Mouse (Mus musculus) midbrain, embryonic 11.5 days (tissue): ENCODE results near the gene Cyp2a12. TPM values are rescaled to one million over a fixed set of nuclear protein-coding genes. Genes with fewer than 3 reads are reported as not detected.
"Not testable (repeated sequence)": the region's sequence is repeated elsewhere in the genome, so short reads cannot be mapped to it uniquely, and the experiment has no call there.

Experiments
- ATAC-seq: fragments of 200-750 bp; cut with Nextera tagmentation; 2 replicates; pipeline ENCODE4 v1.8.0; 2017; ENCODE audit warnings: moderate TSS enrichment, moderate library complexity; ENCODE audit not compliant: low FRiP score
- DNase-seq: peaks from one replicate; pipeline ENCODE4 v3.0.0; 2015; ENCODE audit warnings: low spot score; ENCODE audit errors: missing footprints
- H3K27ac ChIP-seq: fragments of 300-500 bp; sonication (generic); 2 replicates; pipeline ENCODE4 v1.5.1; 2014; ENCODE audit warnings: low read depth, low read length
- H3K27me3 ChIP-seq: fragments of 300-500 bp; sonication (generic); 2 replicates; pipeline ENCODE4 v1.6.1; 2014; ENCODE audit warnings: mild to moderate bottlenecking, low read length, moderate library complexity, mixed read lengths; ENCODE audit not compliant: control insufficient read depth, insufficient read depth
- H3K36me3 ChIP-seq: fragments of 300-500 bp; sonication (generic); 2 replicates; pipeline ENCODE4 v1.6.1; 2014; ENCODE audit warnings: mild to moderate bottlenecking, low read length, moderate library complexity, mixed read lengths; ENCODE audit not compliant: control insufficient read depth, insufficient read depth
- H3K4me1 ChIP-seq: fragments of 300-500 bp; sonication (generic); 2 replicates; pipeline ENCODE4 v1.6.1; 2014; ENCODE audit warnings: low read length; ENCODE audit not compliant: control insufficient read depth, insufficient read depth
- H3K4me2 ChIP-seq: fragments of 300-500 bp; sonication (generic); 2 replicates; pipeline ENCODE4 v1.6.1; 2014; ENCODE audit warnings: mild to moderate bottlenecking, moderate library complexity
- H3K4me3 ChIP-seq: fragments of 300-500 bp; sonication (generic); 2 replicates; pipeline ENCODE4 v1.5.1; 2014; ENCODE audit warnings: low read depth, low read length
- H3K9ac ChIP-seq: fragments of 300-500 bp; sonication (generic); 2 replicates; pipeline ENCODE4 v1.6.1; 2014; ENCODE audit warnings: low read length
- H3K9me3 ChIP-seq: fragments of 300-500 bp; sonication (generic); 2 replicates; pipeline ENCODE4 v1.6.1; 2016; ENCODE audit warnings: low read length; ENCODE audit not compliant: control insufficient read depth
- WGBS: fragments of 180-500 bp; shearing (Covaris S2); extraction: QIAGEN DNeasy Blood & Tissue Kit; methylation state at CpG from one replicate; pipeline ENCODE4 v1.1.7; 2014; 5-methylcytosine and 5-hydroxymethylcytosine counted together
- polyA plus RNA-seq: library from polyadenylated mRNA; unstranded; fragments of >200 nt; fragmentation: Nextera tagmentation; extraction: Ambion mirVana; gene quantifications from 2 replicates; pipeline ENCODE4 v1.2.1, GENCODE M21; 2014

Cyp2a12 gene
- not detected in 2 replicates for polyA plus RNA-seq

- Histone ChIP-seq H3K4me3 (no peak within 1 kb of the TSS), H3K27me3 (no peaks in the 10 kb centered on the region), H3K9ac (no peak within 1 kb of the TSS), H3K4me2 (no peak within 1 kb of the TSS), H3K4me1 (no peaks in the 10 kb centered on the region), H3K36me3 (no peaks in the 10 kb centered on the region), H3K9me3 (peaks cover 3% of the 10 kb centered on the region; the same call in 1 of the 2 replicates), H3K27ac (no peak within 1 kb of the TSS)
- WGBS: 88% methylated on average over 2 of the region's 2 CpGs
- DNase-seq: no peak
- ATAC-seq: no peak
These were observed at the start of gene Cyp2a12 for GRCm38 (mm10) chr7:27028789-27029188. Cyp2a12 (plus strand) TSS chr7:27029081.

GRCm38 (mm10) chr7:26981464-26981863 is 47.4 kb upstream of the Cyp2a12 start:
- H3K36me3 ChIP-seq, H3K4me2 ChIP-seq, H3K4me1 ChIP-seq, ATAC-seq, H3K9ac ChIP-seq, H3K27me3 ChIP-seq, DNase-seq, H3K4me3 ChIP-seq, H3K9me3 ChIP-seq, H3K27ac ChIP-seq: not testable (repeated sequence)
- WGBS: 74% methylated on average over 2 of the region's 2 CpGs

GRCm38 (mm10) chr7:26981937-26982336 is 46.9 kb upstream of the Cyp2a12 start:
- 74% methylated on average over 1 of the region's 1 CpGs for WGBS
- DNase-seq, H3K9ac ChIP-seq, ATAC-seq, H3K36me3 ChIP-seq, H3K4me2 ChIP-seq, H3K4me3 ChIP-seq, H3K4me1 ChIP-seq, H3K27me3 ChIP-seq, H3K27ac ChIP-seq, H3K9me3 ChIP-seq: not testable (repeated sequence)

GRCm38 (mm10) chr7:26982551-26982950 is 46.3 kb upstream of the Cyp2a12 start:
- WGBS: 23% methylated on average over 1 of the region's 1 CpGs
- H3K27ac ChIP-seq: no peak overlapping the region
- H3K36me3 ChIP-seq: no peaks in the 10 kb centered on the region
- no peaks in the 10 kb centered on the region for H3K9me3 ChIP-seq
- no peaks in the 10 kb centered on the region for H3K4me1 ChIP-seq
- no peaks in the 10 kb centered on the region for H3K27me3 ChIP-seq
- no peak for DNase-seq
- ATAC-seq: no peak
- H3K4me3 ChIP-seq: no peak overlapping the region
- no peak overlapping the region for H3K4me2 ChIP-seq
- H3K9ac ChIP-seq: no peak overlapping the region

- H3K9me3 ChIP-seq, DNase-seq, H3K27ac ChIP-seq, H3K27me3 ChIP-seq, ATAC-seq, H3K4me3 ChIP-seq, H3K4me1 ChIP-seq, H3K36me3 ChIP-seq, H3K9ac ChIP-seq, H3K4me2 ChIP-seq: not testable (repeated sequence)
- WGBS: 37% methylated on average over 1 of the region's 1 CpGs
These were observed 45.7 kb upstream of the Cyp2a12 start for GRCm38 (mm10) chr7:26983151-26983550.

GRCm38 (mm10) chr7:27026581-27026980 is 2.3 kb upstream of the Cyp2a12 start:
- not testable (repeated sequence) for H3K4me2 ChIP-seq, H3K27ac ChIP-seq, DNase-seq, H3K36me3 ChIP-seq, H3K4me3 ChIP-seq, ATAC-seq, H3K9ac ChIP-seq, H3K27me3 ChIP-seq, H3K9me3 ChIP-seq, H3K4me1 ChIP-seq

- not testable (repeated sequence) for H3K9me3 ChIP-seq, DNase-seq, H3K27me3 ChIP-seq, H3K9ac ChIP-seq, H3K4me1 ChIP-seq, H3K4me3 ChIP-seq, ATAC-seq, H3K4me2 ChIP-seq, H3K27ac ChIP-seq, H3K36me3 ChIP-seq
- WGBS: 67% methylated on average over 1 of the region's 1 CpGs
These were observed 20.0 kb downstream of the Cyp2a12 start for GRCm38 (mm10) chr7:27048886-27049285.

GRCm38 (mm10) chr7:27059333-27059732 is 30.5 kb downstream of the Cyp2a12 start:
- not testable (repeated sequence) for H3K4me1 ChIP-seq, H3K4me3 ChIP-seq, DNase-seq, H3K27ac ChIP-seq, H3K9me3 ChIP-seq, H3K36me3 ChIP-seq, H3K9ac ChIP-seq, ATAC-seq, H3K4me2 ChIP-seq, H3K27me3 ChIP-seq
- 88% methylated on average over 2 of the region's 2 CpGs for WGBS

GRCm38 (mm10) chr7:27059896-27060295 is 31.0 kb downstream of the Cyp2a12 start:
- DNase-seq, ATAC-seq, H3K4me2 ChIP-seq, H3K4me3 ChIP-seq, H3K4me1 ChIP-seq, H3K27ac ChIP-seq, H3K36me3 ChIP-seq, H3K9ac ChIP-seq, H3K9me3 ChIP-seq, H3K27me3 ChIP-seq: not testable (repeated sequence)

GRCm38 (mm10) chr7:27078641-27079040 is 49.8 kb downstream of the Cyp2a12 start:
- H3K4me1 ChIP-seq: no peaks in the 10 kb centered on the region
- no peaks in the 10 kb centered on the region for H3K9me3 ChIP-seq
- DNase-seq: no peak
- WGBS: 74% methylated on average over 1 of the region's 1 CpGs
- H3K36me3 ChIP-seq: no peaks in the 10 kb centered on the region
- ATAC-seq: no peak
- H3K27ac ChIP-seq: no peak overlapping the region
- H3K27me3 ChIP-seq: no peaks in the 10 kb centered on the region
- no peak overlapping the region for H3K4me3 ChIP-seq
- no peak overlapping the region for H3K4me2 ChIP-seq
- H3K9ac ChIP-seq: no peak overlapping the region
